Mouse (Mus musculus): ENCODE data around the gene Tcp1. TPM values are rescaled to one million over a fixed set of nuclear protein-coding genes. Genes with fewer than 3 reads are reported as not detected.

Tcp1 gene
- polyA plus RNA-seq, 2 experiments, result 110 to 249 TPM

GRCm38 (mm10) chr17:12960331-12960873 lies 44.9 kb downstream of the Tcp1 start, which contains the start of gene Acat2:
Acat2 (minus strand) TSS chr17:12960747.
- TF ChIP-seq CTCF (IDR thresholded peaks at IDR 0.05; ENCODE audit: low read depth), result no peak
- H3K4me1 ChIP-seq (replicated peaks; ENCODE audit: control insufficient read depth in 2 of 2, insufficient read depth in 2 of 2, low read length in 1 of 2), result peaks cover 5 to 8% of the 10 kb centered on the region in 2 experiments
- peak within 1 kb of the TSS; percentile 90 for H3K4me2 ChIP-seq (ENCODE audit: low read depth)
- H3K27ac ChIP-seq, result peak within 1 kb of the TSS; percentile 42
- peak within 1 kb of the TSS; percentile 31 for H3K9ac ChIP-seq (replicated peaks)
- no peaks in the 10 kb centered on the region for H3K27me3 ChIP-seq (ENCODE audit: control insufficient read depth, insufficient read depth, low read length)
- 0 out of 2 replicates have a peak, but pooled peaks cover 4% of the 10 kb centered on the region for H3K36me3 ChIP-seq (replicated peaks; ENCODE audit: control insufficient read depth, insufficient read depth, low read depth)
- H3K9me3 ChIP-seq (ENCODE audit: control insufficient read depth, low read length), result no peaks in the 10 kb centered on the region
- WGBS (ENCODE audit: insufficient replicate concordance), result under 1% methylated on average over 35 of the region's 42 CpGs
- peak within 1 kb of the TSS; percentile 65 to 84 for H3K4me3 ChIP-seq (ENCODE audit: insufficient read depth in 1 of 2, low read depth in 2 of 2, low read length in 2 of 2)
- DNase-seq (ENCODE audit: low read depth in 3 of 3, low spot score in 3 of 3) (peak; percentile 84 to 87 (median 85)), ATAC-seq (ENCODE audit: insufficient read depth) (peak; percentile 99)

DNA sequence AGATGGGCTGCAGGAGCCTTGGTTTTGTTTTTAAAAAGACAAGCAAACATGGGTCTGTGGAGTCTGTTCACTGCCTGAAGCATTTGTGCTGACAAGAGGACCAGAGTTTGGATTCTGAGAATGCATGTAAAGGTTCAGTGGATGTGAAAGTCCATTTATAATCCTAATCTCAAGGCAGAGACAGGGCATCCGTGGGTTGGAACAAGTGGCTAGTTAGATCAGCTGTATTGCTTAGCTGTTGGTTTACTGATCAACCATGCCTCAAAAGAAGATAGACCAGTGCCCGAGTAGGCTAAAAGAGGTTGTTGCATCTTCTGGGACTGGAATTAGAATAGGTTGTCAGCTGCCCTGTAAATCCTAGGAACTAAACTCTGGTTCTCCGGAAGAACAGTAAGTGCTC lies 48.0 kb downstream of the Tcp1 start:
- ATAC-seq (ENCODE audit: insufficient read depth) (no peak), DNase-seq (ENCODE audit: low read depth in 3 of 3, low spot score in 3 of 3) (no peak)
- Histone ChIP-seq H3K9ac (replicated peaks) (no peak overlapping the region), H3K4me3 (ENCODE audit: insufficient read depth in 1 of 2, low read depth in 2 of 2, low read length in 2 of 2) (no peak overlapping the region), H3K9me3 (ENCODE audit: control insufficient read depth, low read length) (no peaks in the 10 kb centered on the region), H3K4me1 (replicated peaks; ENCODE audit: control insufficient read depth in 2 of 2, insufficient read depth in 2 of 2, low read length in 1 of 2) (peaks cover 5 to 8% of the 10 kb centered on the region in 2 experiments), H3K27ac (no peak overlapping the region), H3K36me3 (replicated peaks; ENCODE audit: control insufficient read depth, insufficient read depth, low read depth) (peaks cover 26% of the 10 kb centered on the region), H3K4me2 (ENCODE audit: low read depth) (no peak overlapping the region), H3K27me3 (ENCODE audit: control insufficient read depth, insufficient read depth, low read length) (no peaks in the 10 kb centered on the region)
- TF ChIP-seq EP300 (IDR thresholded peaks at IDR 0.05; ENCODE audit: low read depth), result no peak
- TF ChIP-seq CTCF (IDR thresholded peaks at IDR 0.05; ENCODE audit: low read depth), result no peak
- WGBS (ENCODE audit: insufficient replicate concordance), result 55% methylated on average over 3 of the region's 3 CpGs

DNA sequence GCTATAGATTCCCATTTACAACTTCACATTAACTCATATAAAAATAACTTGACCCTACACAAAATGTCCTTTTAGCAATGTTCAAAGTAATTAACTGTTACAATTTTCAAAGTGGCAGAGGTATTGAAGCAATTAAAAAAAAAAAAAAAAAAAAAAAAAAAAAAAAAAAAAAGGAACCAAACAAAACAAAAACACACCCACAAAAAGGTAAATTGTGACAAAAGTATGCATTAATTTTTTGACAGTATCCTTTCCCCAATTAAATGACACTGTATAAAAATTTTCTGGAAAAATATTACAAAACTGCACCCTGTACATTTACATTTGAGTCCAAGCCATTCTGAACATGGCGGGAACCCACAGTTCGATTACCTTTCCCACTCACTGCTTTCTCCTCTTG lies 51.7 kb downstream of the Tcp1 start:
- H3K9me3 ChIP-seq (ENCODE audit: control insufficient read depth, low read length), result no peaks in the 10 kb centered on the region
- no peak overlapping the region for H3K4me2 ChIP-seq (ENCODE audit: low read depth)
- no peak for DNase-seq (ENCODE audit: low read depth in 3 of 3, low spot score in 3 of 3)
- 79% methylated on average over 2 of the region's 2 CpGs for WGBS (ENCODE audit: insufficient replicate concordance)
- no peak for ATAC-seq (ENCODE audit: insufficient read depth)
- H3K27me3 ChIP-seq (ENCODE audit: control insufficient read depth, insufficient read depth, low read length), result no peaks in the 10 kb centered on the region
- no peak for TF ChIP-seq CTCF (IDR thresholded peaks at IDR 0.05; ENCODE audit: low read depth)
- no peak for TF ChIP-seq EP300 (IDR thresholded peaks at IDR 0.05; ENCODE audit: low read depth)
- no peaks in the 10 kb centered on the region for H3K4me1 ChIP-seq (replicated peaks; ENCODE audit: control insufficient read depth in 2 of 2, insufficient read depth in 2 of 2, low read length in 1 of 2)
- H3K27ac ChIP-seq, result no peak overlapping the region
- no peak overlapping the region for H3K4me3 ChIP-seq (ENCODE audit: insufficient read depth in 1 of 2, low read depth in 2 of 2, low read length in 2 of 2)
- H3K9ac ChIP-seq (replicated peaks), result no peak overlapping the region
- peaks cover 31% of the 10 kb centered on the region for H3K36me3 ChIP-seq (replicated peaks; ENCODE audit: control insufficient read depth, insufficient read depth, low read depth)

DNA sequence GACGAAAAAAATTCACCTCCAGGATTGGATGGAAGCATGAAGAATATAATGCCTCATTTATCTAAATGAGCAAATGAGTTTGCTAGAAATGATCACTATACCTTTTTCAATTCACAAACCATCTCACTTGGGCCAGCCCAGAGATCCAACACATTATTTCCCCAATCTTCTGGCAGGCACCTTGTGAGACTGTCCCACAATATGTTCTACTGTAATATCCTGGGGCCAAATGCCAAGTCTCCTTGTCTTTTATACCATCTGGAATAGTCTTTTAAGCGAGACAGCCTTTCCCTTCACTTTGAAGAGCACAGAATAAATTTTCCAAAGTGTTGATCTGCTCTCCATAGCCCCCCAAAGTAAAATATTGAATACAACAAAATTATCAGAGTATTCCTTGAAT lies 58.4 kb downstream of the Tcp1 start:
- no peak for DNase-seq (ENCODE audit: low read depth in 3 of 3, low spot score in 3 of 3)
- Histone ChIP-seq H3K4me3 (ENCODE audit: insufficient read depth in 1 of 2, low read depth in 2 of 2, low read length in 2 of 2) (no peak overlapping the region), H3K4me1 (replicated peaks; ENCODE audit: control insufficient read depth in 2 of 2, insufficient read depth in 2 of 2, low read length in 1 of 2) (no peaks in the 10 kb centered on the region), H3K9me3 (ENCODE audit: control insufficient read depth, low read length) (no peaks in the 10 kb centered on the region), H3K4me2 (ENCODE audit: low read depth) (no peak overlapping the region), H3K9ac (replicated peaks) (no peak overlapping the region), H3K27ac (no peak overlapping the region), H3K36me3 (replicated peaks; ENCODE audit: control insufficient read depth, insufficient read depth, low read depth) (peaks cover 47% of the 10 kb centered on the region), H3K27me3 (ENCODE audit: control insufficient read depth, insufficient read depth, low read length) (no peaks in the 10 kb centered on the region)
- ATAC-seq (ENCODE audit: insufficient read depth), result no peak
- 77% methylated on average over 2 of the region's 2 CpGs for WGBS (ENCODE audit: insufficient replicate concordance)
- TF ChIP-seq CTCF (IDR thresholded peaks at IDR 0.05; ENCODE audit: low read depth) (no peak), EP300 (IDR thresholded peaks at IDR 0.05; ENCODE audit: low read depth) (no peak)

Other genes starting within 250 kb of the Tcp1 start
- not detected in 2 replicates for gene Slc22a1, start 239.9 kb upstream of the Tcp1 start, polyA plus RNA-seq (2012; rRNA removed)
- 0.11 TPM in 1 of 2 replicates, not detected in the other for gene Slc22a1, start 239.9 kb upstream of the Tcp1 start, polyA plus RNA-seq (2014; fragmentation: Nextera tagmentation; extraction: Ambion mirVana)
- 9.5 and 12.6 TPM in 2 replicates for gene Igf2r, start 146.0 kb upstream of the Tcp1 start, polyA plus RNA-seq (2012; rRNA removed)
- gene Igf2r, start 146.0 kb upstream of the Tcp1 start, polyA plus RNA-seq (2014; fragmentation: Nextera tagmentation; extraction: Ambion mirVana), result 12.8 and 14.8 TPM in 2 replicates
- 0.08 and 0.16 TPM in 2 replicates for gene Mas1, start 47.6 kb upstream of the Tcp1 start, polyA plus RNA-seq (2012; rRNA removed)
- gene Mas1, start 47.6 kb upstream of the Tcp1 start, polyA plus RNA-seq (2014; fragmentation: Nextera tagmentation; extraction: Ambion mirVana), result not detected in 2 replicates
- not detected in 2 replicates for gene Mrgprh, start 39.7 kb upstream of the Tcp1 start, polyA plus RNA-seq (2012; rRNA removed)
- gene Mrgprh, start 39.7 kb upstream of the Tcp1 start, polyA plus RNA-seq (2014; fragmentation: Nextera tagmentation; extraction: Ambion mirVana), result not detected in 2 replicates
- 0.38 and 0.44 TPM in 2 replicates for gene Pnldc1, start 5.5 kb upstream of the Tcp1 start, polyA plus RNA-seq (2012; rRNA removed)
- 0.15 and 0.50 TPM in 2 replicates for gene Pnldc1, start 5.5 kb upstream of the Tcp1 start, polyA plus RNA-seq (2014; fragmentation: Nextera tagmentation; extraction: Ambion mirVana)
- gene Mrpl18, start 644 bp downstream of the Tcp1 start, polyA plus RNA-seq (2012; rRNA removed), result 45.5 and 55.4 TPM in 2 replicates
- 107 and 111 TPM in 2 replicates for gene Mrpl18, start 644 bp downstream of the Tcp1 start, polyA plus RNA-seq (2014; fragmentation: Nextera tagmentation; extraction: Ambion mirVana)
- 2.8 and 3.9 TPM in 2 replicates for gene Acat3, start 24.9 kb downstream of the Tcp1 start, polyA plus RNA-seq (2012; rRNA removed)
- gene Acat3, start 24.9 kb downstream of the Tcp1 start, polyA plus RNA-seq (2014; fragmentation: Nextera tagmentation; extraction: Ambion mirVana), result 3.9 and 4.4 TPM in 2 replicates
- 29.2 and 36.3 TPM in 2 replicates for gene Acat2, start 45.0 kb downstream of the Tcp1 start, polyA plus RNA-seq (2012; rRNA removed)
- gene Acat2, start 45.0 kb downstream of the Tcp1 start, polyA plus RNA-seq (2014; fragmentation: Nextera tagmentation; extraction: Ambion mirVana), result 55.4 and 59.3 TPM in 2 replicates
- gene Wtap, start 78.5 kb downstream of the Tcp1 start, polyA plus RNA-seq (2012; rRNA removed), result 13.3 and 24.5 TPM in 2 replicates
- gene Wtap, start 78.5 kb downstream of the Tcp1 start, polyA plus RNA-seq (2014; fragmentation: Nextera tagmentation; extraction: Ambion mirVana), result 51.9 and 54.6 TPM in 2 replicates
- 40.4 and 105 TPM in 2 replicates for gene Sod2, start 91.1 kb downstream of the Tcp1 start, polyA plus RNA-seq (2012; rRNA removed)
- gene Sod2, start 91.1 kb downstream of the Tcp1 start, polyA plus RNA-seq (2014; fragmentation: Nextera tagmentation; extraction: Ambion mirVana), result 135 and 136 TPM in 2 replicates
- not detected in 2 replicates for gene Gpr31b, start 136.6 kb downstream of the Tcp1 start, polyA plus RNA-seq (2012; rRNA removed)
- 0.11 TPM in 1 of 2 replicates, not detected in the other for gene Gpr31b, start 136.6 kb downstream of the Tcp1 start, polyA plus RNA-seq (2014; fragmentation: Nextera tagmentation; extraction: Ambion mirVana)
- gene Tcp10b, start 145.4 kb downstream of the Tcp1 start, polyA plus RNA-seq (2012; rRNA removed), result 0.10 TPM in 1 of 2 replicates, not detected in the other
- gene Tcp10b, start 145.4 kb downstream of the Tcp1 start, polyA plus RNA-seq (2014; fragmentation: Nextera tagmentation; extraction: Ambion mirVana), result not detected in 2 replicates
- gene Unc93a, start 216.1 kb downstream of the Tcp1 start, polyA plus RNA-seq (2012; rRNA removed), result not detected in 2 replicates
- not detected in 2 replicates for gene Unc93a, start 216.1 kb downstream of the Tcp1 start, polyA plus RNA-seq (2014; fragmentation: Nextera tagmentation; extraction: Ambion mirVana)